Mouse (Mus musculus) testis, postnatal 10 days (tissue): ENCODE measurements around the gene Cdk10.

Experiments
- DNase-seq: peaks from one replicate; pipeline ENCODE4 v3.0.0; 2021; ENCODE audit warnings: low spot score

Gene Cdk10

DNA sequence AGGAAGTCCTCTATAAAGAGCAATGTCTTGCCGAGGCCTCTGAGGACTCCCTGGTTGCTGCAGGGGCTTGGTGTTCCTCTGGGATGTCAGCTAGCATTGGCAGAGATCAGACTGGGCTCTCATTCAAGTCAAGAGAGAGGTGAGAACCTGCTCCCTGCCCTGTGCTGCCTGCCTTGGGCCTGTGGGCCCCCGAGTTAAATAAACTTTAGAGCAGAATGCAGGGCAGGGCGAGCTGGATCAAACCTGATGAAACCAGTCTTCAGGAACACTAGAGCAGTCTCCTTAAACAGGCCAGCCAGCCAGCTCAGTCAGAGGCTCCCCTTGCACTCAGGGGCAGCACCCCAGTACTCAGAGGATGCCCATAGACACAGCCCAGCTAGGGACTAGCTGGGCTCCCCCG is 47.3 kb downstream of the Cdk10 start:
- no peak for DNase-seq

DNA sequence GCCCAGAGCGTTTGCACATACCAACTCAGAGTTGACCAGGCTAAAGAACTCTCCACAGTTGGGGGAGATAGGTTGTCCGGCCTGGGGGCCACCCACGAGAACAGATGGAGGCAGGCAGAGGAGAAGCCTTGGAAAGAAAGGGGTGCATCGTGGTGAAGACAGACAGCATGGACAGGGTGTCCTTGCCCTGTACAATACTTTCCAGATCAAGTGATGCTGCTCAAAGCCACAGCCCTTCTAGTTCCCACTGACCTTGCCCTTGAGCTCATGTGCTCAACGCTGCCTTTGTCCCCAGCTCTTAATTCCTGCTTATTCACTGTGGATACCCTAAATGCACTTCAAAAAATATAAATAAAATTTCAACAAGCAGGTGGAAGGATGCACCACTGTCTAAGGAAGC is 49.8 kb downstream of the Cdk10 start:
- no peak for DNase-seq

DNA sequence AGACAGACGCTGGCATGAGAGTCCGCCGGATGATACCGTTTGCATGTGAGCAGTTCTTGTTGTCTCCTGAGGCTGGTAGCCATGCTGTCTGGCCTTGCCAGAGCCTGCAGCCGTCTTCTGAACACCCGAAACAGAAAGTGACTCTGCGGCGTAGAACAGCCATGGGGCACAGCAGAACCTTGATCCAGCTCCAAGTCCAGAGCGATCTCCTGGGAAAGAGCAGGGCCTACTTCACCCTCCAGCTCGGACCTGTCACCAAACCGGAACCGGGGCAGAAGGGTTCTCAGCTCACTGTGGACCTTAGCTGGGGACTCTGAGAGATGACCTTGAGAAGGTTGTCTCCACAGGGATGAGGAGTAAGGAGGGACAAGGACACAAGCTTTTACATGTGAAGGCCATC is 50.5 kb downstream of the Cdk10 start:
- no peak for DNase-seq

DNA sequence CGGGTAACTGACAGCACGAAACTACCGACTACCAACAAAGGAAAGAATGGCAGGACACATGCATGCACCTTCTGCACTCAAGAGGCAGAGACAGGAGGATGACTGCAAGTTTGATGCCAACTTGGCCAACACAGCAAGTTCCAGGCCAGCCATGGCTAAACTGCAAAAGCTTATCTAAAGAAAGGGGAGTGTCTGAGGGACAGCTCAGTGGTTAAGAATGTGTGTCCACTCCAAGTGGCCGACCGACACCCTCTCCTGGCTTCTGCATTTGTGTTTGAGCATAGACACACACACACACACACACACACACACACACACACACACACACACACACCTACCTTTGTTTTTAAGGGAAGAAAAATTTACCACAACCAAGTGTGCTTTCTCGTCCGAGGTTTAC is 53.8 kb downstream of the Cdk10 start:
- DNase-seq = no peak

DNA sequence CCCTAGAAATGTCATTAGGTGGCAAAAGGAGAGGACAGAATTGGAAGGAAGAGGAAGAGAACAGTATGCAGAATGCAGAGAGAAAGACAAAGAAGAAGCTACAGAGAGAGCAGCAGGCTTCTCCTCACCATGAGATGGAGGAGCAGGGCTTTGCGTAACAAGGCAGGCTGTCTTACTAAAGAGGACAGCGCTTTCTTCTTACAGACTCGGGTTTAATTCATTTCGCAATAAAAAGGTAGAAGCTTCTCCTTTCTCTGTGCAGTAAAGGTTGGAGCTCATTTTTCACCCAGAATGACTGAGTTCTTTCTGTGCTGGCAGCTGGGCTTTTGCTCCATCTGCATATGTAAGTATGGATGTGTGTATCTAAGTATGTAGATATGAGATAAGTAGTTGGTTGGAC is 55.2 kb downstream of the Cdk10 start:
- DNase-seq = no peak

DNA sequence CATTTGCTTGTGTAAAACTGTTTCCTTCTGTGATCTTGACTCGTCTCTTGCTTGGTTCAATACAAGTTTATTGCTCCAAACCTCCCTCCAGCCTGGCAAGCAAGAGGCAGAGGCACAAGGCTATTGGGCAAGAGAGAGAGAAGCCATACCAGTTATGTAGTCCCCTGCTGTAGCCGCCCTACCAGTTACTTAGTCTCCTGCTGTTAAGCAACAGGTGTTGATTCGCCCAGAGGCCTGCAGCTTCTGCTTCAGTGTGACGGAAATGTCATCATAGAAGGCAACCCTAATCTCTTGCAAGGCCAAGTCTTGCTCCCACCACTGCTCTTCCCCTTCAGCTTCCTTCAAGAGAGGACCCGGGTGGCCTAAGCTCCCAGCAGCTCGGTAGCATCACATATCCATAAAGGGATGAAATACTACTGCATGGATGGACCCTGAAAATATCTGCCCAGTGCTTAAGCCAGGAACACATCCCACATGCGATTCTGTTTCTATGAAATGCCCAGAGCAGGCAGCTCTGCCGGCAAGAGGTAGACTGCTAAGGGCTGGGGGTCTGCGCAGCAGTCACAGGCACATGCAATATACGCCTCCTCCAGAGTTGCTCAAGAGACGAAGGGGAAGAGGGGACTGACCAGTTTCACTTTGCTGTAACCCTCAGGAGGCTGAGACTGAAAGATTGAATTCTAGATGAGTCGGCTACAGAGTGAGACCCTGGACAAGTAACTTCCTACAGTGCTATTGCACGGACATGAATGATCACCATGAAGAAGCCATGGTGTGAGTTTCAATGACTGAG is 55.9 kb downstream of the Cdk10 start:
- DNase-seq = no peak
